Mouse (Mus musculus) neural tube, embryonic 14.5 days (tissue): ENCODE measurements around the gene Riox2. TPM values are rescaled to one million over a fixed set of nuclear protein-coding genes. Genes with fewer than 3 reads are reported as not detected.
"Not testable (repeated sequence)": the region's sequence is repeated elsewhere in the genome, so short reads cannot be mapped to it uniquely, and the experiment has no call there.

Experiments used
- ATAC-seq: fragments of 200-750 bp; cut with Nextera tagmentation; 2 replicates; pipeline ENCODE4 v1.8.0; 2017; ENCODE audit warnings: low read depth, mild to moderate bottlenecking, moderate TSS enrichment, moderate library complexity
- H3K27ac ChIP-seq: fragments of 300-500 bp; sonication (generic); 2 replicates; pipeline ENCODE4 v1.5.1; 2014; ENCODE audit warnings: low read depth, mild to moderate bottlenecking, control low read depth, low read length, moderate library complexity, mixed read lengths
- H3K27me3 ChIP-seq: fragments of 300-500 bp; sonication (generic); 2 replicates; pipeline ENCODE4 v1.6.1; 2014; ENCODE audit warnings: low read length; ENCODE audit not compliant: control insufficient read depth, insufficient read depth
- H3K36me3 ChIP-seq: fragments of 300-500 bp; sonication (generic); 2 replicates; pipeline ENCODE4 v1.6.1; 2014; ENCODE audit warnings: low read length, mixed read lengths; ENCODE audit not compliant: control insufficient read depth, insufficient read depth
- H3K4me1 ChIP-seq: fragments of 300-500 bp; sonication (generic); 2 replicates; pipeline ENCODE4 v1.6.1; 2014; ENCODE audit warnings: low read length; ENCODE audit not compliant: control insufficient read depth, insufficient read depth
- H3K4me2 ChIP-seq: fragments of 300-500 bp; sonication (generic); 2 replicates; pipeline ENCODE4 v1.6.1; 2014; ENCODE audit warnings: mild to moderate bottlenecking, low read depth, low read length, control low read depth
- H3K4me3 ChIP-seq: fragments of 300-500 bp; sonication (generic); 2 replicates; pipeline ENCODE4 v1.5.1; 2014; ENCODE audit warnings: low read depth, low read length, control low read depth, mixed read lengths
- H3K9ac ChIP-seq: fragments of 300-500 bp; sonication (generic); replicated peaks from 2 replicates; pipeline ENCODE4 v1.6.1; 2014; ENCODE audit warnings: low read depth, mild to moderate bottlenecking, control low read depth, low read length, mixed read lengths
- H3K9me3 ChIP-seq: fragments of 300-500 bp; sonication (generic); 2 replicates; pipeline ENCODE4 v1.6.1; 2016; ENCODE audit warnings: low read length; ENCODE audit not compliant: control insufficient read depth
- WGBS: fragments of 180-500 bp; shearing (Covaris S2); extraction: QIAGEN DNeasy Blood & Tissue Kit; methylation state at CpG from one replicate; pipeline ENCODE4 v1.1.7; 2014; 5-methylcytosine and 5-hydroxymethylcytosine counted together
- polyA plus RNA-seq: library from polyadenylated mRNA; unstranded; fragments of >200 nt; fragmentation: Nextera tagmentation; extraction: Ambion mirVana; gene quantifications from 2 replicates; pipeline ENCODE4 v1.2.1, GENCODE M21; 2014

The Riox2 gene
- polyA plus RNA-seq, result 12.2 and 12.8 TPM in 2 replicates

GRCm38 (mm10) chr16:59471637-59472278, at the start of gene Riox2:
Gene Riox2 (plus strand): TSS chr16:59471775.
- Histone ChIP-seq H3K27me3 (no peaks in the 10 kb centered on the region), H3K9ac (peak within 1 kb of the TSS; percentile 48), H3K4me2 (peak within 1 kb of the TSS; percentile 81), H3K36me3 (no peaks in the 10 kb centered on the region), H3K4me3 (peak within 1 kb of the TSS; percentile 53), H3K4me1 (no peaks in the 10 kb centered on the region; the same call in 1 of the 2 replicates), H3K9me3 (no peaks in the 10 kb centered on the region), H3K27ac (no peak within 1 kb of the TSS)
- WGBS, result 1% methylated on average over 56 of the region's 56 CpGs
- peak; percentile 95 for ATAC-seq

GRCm38 (mm10) chr16:59427960-59428359, 43.6 kb upstream of the Riox2 start:
- ATAC-seq, result no peak
- Histone ChIP-seq H3K27ac (no peak overlapping the region), H3K9ac (no peak overlapping the region), H3K4me1 (no peaks in the 10 kb centered on the region), H3K4me3 (no peak overlapping the region), H3K9me3 (no peaks in the 10 kb centered on the region), H3K27me3 (no peaks in the 10 kb centered on the region), H3K36me3 (no peaks in the 10 kb centered on the region), H3K4me2 (no peak overlapping the region)
- WGBS, result 56% methylated on average over 7 of the region's 7 CpGs

GRCm38 (mm10) chr16:59433181-59433580, 38.4 kb upstream of the Riox2 start:
- 66% methylated on average over 11 of the region's 11 CpGs for WGBS
- H3K27me3 ChIP-seq, result no peaks in the 10 kb centered on the region
- no peaks in the 10 kb centered on the region for H3K4me1 ChIP-seq
- no peak overlapping the region for H3K27ac ChIP-seq
- ATAC-seq, result no peak
- no peaks in the 10 kb centered on the region for H3K36me3 ChIP-seq
- H3K9ac ChIP-seq, result no peak overlapping the region
- no peak overlapping the region for H3K4me3 ChIP-seq
- no peaks in the 10 kb centered on the region for H3K9me3 ChIP-seq
- H3K4me2 ChIP-seq, result no peak overlapping the region

GRCm38 (mm10) chr16:59444880-59445559, 26.6 kb upstream of the Riox2 start:
- ATAC-seq, result peak; percentile 82; the same call in 1 of the 2 replicates
- no peaks in the 10 kb centered on the region for H3K27me3 ChIP-seq
- H3K9me3 ChIP-seq, result no peaks in the 10 kb centered on the region
- no peak overlapping the region for H3K4me3 ChIP-seq
- no peak overlapping the region for H3K27ac ChIP-seq
- H3K4me2 ChIP-seq, result no peak overlapping the region
- no peak overlapping the region for H3K9ac ChIP-seq
- no peaks in the 10 kb centered on the region for H3K36me3 ChIP-seq
- WGBS, result 47% methylated on average over 7 of the region's 7 CpGs
- H3K4me1 ChIP-seq, result no peaks in the 10 kb centered on the region

- H3K9ac ChIP-seq, result no peak overlapping the region
- H3K4me1 ChIP-seq, result no peaks in the 10 kb centered on the region
- H3K9me3 ChIP-seq, result no peaks in the 10 kb centered on the region
- no peak overlapping the region for H3K4me2 ChIP-seq
- 90% methylated on average over 1 of the region's 1 CpGs for WGBS
- H3K4me3 ChIP-seq, result no peak overlapping the region
- H3K27ac ChIP-seq, result no peak overlapping the region
- H3K36me3 ChIP-seq, result no peaks in the 10 kb centered on the region
- H3K27me3 ChIP-seq, result no peaks in the 10 kb centered on the region
- ATAC-seq, result no peak
Measured at GRCm38 (mm10) chr16:59448181-59448580, 23.4 kb upstream of the Riox2 start.

GRCm38 (mm10) chr16:59449092-59449491, 22.5 kb upstream of the Riox2 start:
- no peak overlapping the region for H3K4me3 ChIP-seq
- no peak overlapping the region for H3K4me2 ChIP-seq
- no peaks in the 10 kb centered on the region for H3K4me1 ChIP-seq
- no peak overlapping the region for H3K9ac ChIP-seq
- no peaks in the 10 kb centered on the region for H3K27me3 ChIP-seq
- H3K36me3 ChIP-seq, result no peaks in the 10 kb centered on the region
- H3K9me3 ChIP-seq, result no peaks in the 10 kb centered on the region
- ATAC-seq, result no peak
- no peak overlapping the region for H3K27ac ChIP-seq

- no peak overlapping the region for H3K9ac ChIP-seq
- H3K4me2 ChIP-seq, result no peak overlapping the region
- no peak for ATAC-seq
- H3K27me3 ChIP-seq, result no peaks in the 10 kb centered on the region
- H3K4me1 ChIP-seq, result no peaks in the 10 kb centered on the region
- H3K4me3 ChIP-seq, result no peak overlapping the region
- WGBS, result 94% methylated on average over 5 of the region's 5 CpGs
- no peaks in the 10 kb centered on the region for H3K36me3 ChIP-seq
- H3K9me3 ChIP-seq, result no peaks in the 10 kb centered on the region
- H3K27ac ChIP-seq, result no peak overlapping the region
Measured at GRCm38 (mm10) chr16:59451813-59452212, 19.8 kb upstream of the Riox2 start.

GRCm38 (mm10) chr16:59459259-59459861, 12.2 kb upstream of the Riox2 start:
- peak; percentile 38; the same call in 1 of the 2 replicates for ATAC-seq
- not testable (repeated sequence) for H3K36me3 ChIP-seq
- WGBS, result 75% methylated on average over 3 of the region's 5 CpGs

GRCm38 (mm10) chr16:59463567-59463966, 8.0 kb upstream of the Riox2 start:
- Histone ChIP-seq H3K4me2 (no peak overlapping the region), H3K4me3 (no peak overlapping the region), H3K9ac (no peak overlapping the region), H3K27ac (no peak overlapping the region), H3K4me1 (peaks cover 2% of the 10 kb centered on the region; the same call in 1 of the 2 replicates), H3K9me3 (no peaks in the 10 kb centered on the region; the same call in 1 of the 2 replicates), H3K36me3 (no peaks in the 10 kb centered on the region), H3K27me3 (no peaks in the 10 kb centered on the region)
- WGBS, result 21% methylated on average over 4 of the region's 4 CpGs
- ATAC-seq, result peak; percentile 97

More at GRCm38 (mm10) chr16:59459259-59459861, 12.2 kb upstream of the Riox2 start:
- H3K4me2 ChIP-seq, H3K27ac ChIP-seq, H3K9me3 ChIP-seq, H3K4me1 ChIP-seq, H3K9ac ChIP-seq, H3K27me3 ChIP-seq, H3K4me3 ChIP-seq: not testable (repeated sequence)
